Mouse (Mus musculus) limb, embryonic 14.5 days (tissue): ENCODE results near the gene Zbtb45. TPM values are rescaled to one million over a fixed set of nuclear protein-coding genes. Genes with fewer than 3 reads are reported as not detected.

Experiments
- ATAC-seq: fragments of 200-750 bp; cut with Nextera tagmentation; 2 replicates; pipeline ENCODE4 v1.8.0; 2017; ENCODE audit warnings: low read depth, moderate number of reproducible peaks, moderate TSS enrichment; ENCODE audit not compliant: low FRiP score
- DNase-seq: peaks from one replicate; pipeline ENCODE4 v3.0.0-alpha.2; 2015; ENCODE audit warnings: low spot score
- H3K27ac ChIP-seq: fragments of 300-500 bp; sonication (generic); replicated peaks from 2 replicates; pipeline ENCODE4 v1.5.1; 2014; ENCODE audit warnings: low read depth, mild to moderate bottlenecking, low read length, moderate library complexity, mixed read lengths
- H3K27me3 ChIP-seq: fragments of 300-500 bp; sonication (generic); 2 replicates; pipeline ENCODE4 v1.6.1; 2014; ENCODE audit warnings: low read length, mixed read lengths; ENCODE audit not compliant: control insufficient read depth, insufficient read depth
- H3K36me3 ChIP-seq: fragments of 300-500 bp; sonication (generic); 2 replicates; pipeline ENCODE4 v1.6.1; 2014; ENCODE audit warnings: mild to moderate bottlenecking, low read length, moderate library complexity, mixed read lengths; ENCODE audit not compliant: control insufficient read depth, insufficient read depth
- H3K4me1 ChIP-seq: fragments of 300-500 bp; sonication (generic); 2 replicates; pipeline ENCODE4 v1.6.1; 2014; ENCODE audit warnings: antibody characterized with exemption, low read length, mixed read lengths; ENCODE audit not compliant: control insufficient read depth, insufficient read depth
- H3K4me2 ChIP-seq: fragments of 300-500 bp; sonication (generic); replicated peaks from 2 replicates; pipeline ENCODE4 v1.6.1; 2014; ENCODE audit warnings: low read depth, mild to moderate bottlenecking, low read length, moderate library complexity; ENCODE audit not compliant: severe bottlenecking
- H3K4me3 ChIP-seq: fragments of 300-500 bp; sonication (generic); replicated peaks from 2 replicates; pipeline ENCODE4 v1.5.1; 2014; ENCODE audit warnings: low read length
- H3K9ac ChIP-seq: fragments of 300-500 bp; sonication (generic); 2 replicates; pipeline ENCODE4 v1.6.1; 2014; ENCODE audit warnings: mild to moderate bottlenecking, low read depth, low read length, moderate library complexity; ENCODE audit not compliant: severe bottlenecking
- H3K9me3 ChIP-seq: fragments of 300-500 bp; sonication (generic); 2 replicates; pipeline ENCODE4 v1.6.1; 2016; ENCODE audit warnings: low read length; ENCODE audit not compliant: control insufficient read depth
- POLR2A ChIP-seq: fragments of 200-500 bp; IDR thresholded peaks from 2 replicates; pipeline ENCODE4 v1.8.0; 2012; ENCODE audit warnings: inconsistent platforms, mild to moderate bottlenecking, moderate library complexity, borderline replicate concordance; ENCODE audit not compliant: insufficient read depth, insufficient read length; ENCODE audit errors: extremely low read depth
- WGBS: fragments of 180-500 bp; shearing (Covaris S2); extraction: QIAGEN DNeasy Blood & Tissue Kit; methylation state at CpG from one replicate; pipeline ENCODE4 v1.1.7; 2014; 5-methylcytosine and 5-hydroxymethylcytosine counted together
- polyA plus RNA-seq, 2 experiments: library from polyadenylated mRNA; depleted of rRNA in 1 of 2; stranded (reverse) in 1 of 2; unstranded in 1 of 2; fragments of >200 nt; fragmentation: Nextera tagmentation in 1 of 2; extraction: Ambion mirVana in 1 of 2; gene quantifications; 2 replicates each; pipeline versions ENCODE4 v1.2.1 to v1.2.3; 2012 to 2014

Zbtb45 gene
- polyA plus RNA-seq, 2 experiments = 25.8 to 29.3 TPM

DNA sequence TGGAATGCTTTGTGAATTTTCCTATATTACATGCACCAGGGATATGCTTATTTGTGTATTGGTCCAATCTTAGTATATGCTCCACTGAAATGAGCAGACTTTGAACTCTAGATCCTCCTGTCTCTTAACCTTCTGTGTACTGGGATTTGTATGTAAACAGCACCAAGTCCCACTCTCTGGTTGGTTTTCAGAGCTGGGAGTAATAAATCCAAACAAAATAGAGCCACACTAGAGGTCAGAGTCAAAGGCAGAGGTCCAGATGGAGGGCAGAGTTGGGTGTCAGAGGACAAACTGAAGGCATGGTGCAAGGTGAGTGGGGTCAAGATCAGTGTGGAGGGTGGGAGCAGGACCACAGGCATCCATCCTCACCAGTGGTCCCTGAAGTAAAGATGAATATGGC is 14.0 kb downstream of the Zbtb45 start:
- no peaks in the 10 kb centered on the region for H3K9me3 ChIP-seq
- H3K36me3 ChIP-seq = no peaks in the 10 kb centered on the region
- H3K27ac ChIP-seq = no peak overlapping the region
- H3K27me3 ChIP-seq = no peaks in the 10 kb centered on the region
- no peak for ATAC-seq
- no peak overlapping the region for H3K9ac ChIP-seq
- no peaks in the 10 kb centered on the region for H3K4me1 ChIP-seq
- DNase-seq = no peak
- H3K4me2 ChIP-seq = no peak overlapping the region
- no peak overlapping the region for H3K4me3 ChIP-seq
- no peak for TF ChIP-seq POLR2A

DNA sequence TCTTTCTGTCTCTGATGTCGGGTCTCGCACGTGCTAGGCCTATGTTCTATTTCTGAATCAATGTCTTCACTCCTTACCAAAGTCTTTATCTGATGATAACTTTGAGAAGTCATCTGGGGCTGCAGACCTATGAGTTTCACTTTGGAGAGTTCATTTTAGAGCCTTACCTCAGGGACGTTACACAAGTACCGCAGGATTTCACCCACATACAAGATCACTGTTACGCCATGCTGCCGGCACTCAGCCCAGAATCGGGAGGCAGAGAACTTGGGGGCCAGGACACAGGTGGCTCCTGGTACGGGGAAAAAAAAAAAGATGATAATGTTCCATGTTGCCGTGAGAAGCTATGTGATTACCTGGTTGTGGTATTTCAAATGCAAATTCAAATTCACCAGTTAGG is 16.7 kb downstream of the Zbtb45 start:
- 85% methylated on average over 10 of the region's 10 CpGs for WGBS
- H3K36me3 ChIP-seq = no peaks in the 10 kb centered on the region
- H3K4me1 ChIP-seq = no peaks in the 10 kb centered on the region
- ATAC-seq = no peak
- H3K9me3 ChIP-seq = no peaks in the 10 kb centered on the region
- H3K9ac ChIP-seq = no peak overlapping the region
- H3K27me3 ChIP-seq = no peaks in the 10 kb centered on the region
- no peak overlapping the region for H3K4me3 ChIP-seq
- H3K4me2 ChIP-seq = no peak overlapping the region
- no peak for TF ChIP-seq POLR2A
- no peak overlapping the region for H3K27ac ChIP-seq
- no peak for DNase-seq

DNA sequence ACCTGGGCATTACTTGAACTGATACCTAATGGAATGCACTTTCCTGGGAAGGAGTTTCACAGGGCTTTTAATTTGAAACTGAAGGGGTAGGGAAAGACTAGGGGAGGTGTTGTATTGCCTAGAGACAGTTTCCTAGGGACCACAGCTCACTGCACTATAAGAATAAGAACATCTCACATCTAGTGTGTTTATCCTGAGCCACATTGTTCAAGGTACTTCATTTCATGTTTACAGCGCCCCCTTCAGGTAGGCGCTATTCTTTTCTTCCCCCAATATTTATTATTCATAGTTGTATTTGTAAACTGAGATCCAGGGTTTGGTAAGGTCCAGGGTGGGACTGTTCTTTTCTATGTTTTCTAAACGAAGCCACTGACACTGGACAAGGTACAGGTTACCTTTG is 17.6 kb downstream of the Zbtb45 start:
- Histone ChIP-seq H3K27me3 (no peaks in the 10 kb centered on the region), H3K36me3 (no peaks in the 10 kb centered on the region), H3K27ac (no peak overlapping the region), H3K9ac (no peak overlapping the region), H3K4me1 (no peaks in the 10 kb centered on the region), H3K4me3 (no peak overlapping the region), H3K9me3 (no peaks in the 10 kb centered on the region), H3K4me2 (no peak overlapping the region)
- TF ChIP-seq POLR2A = no peak
- DNase-seq = no peak
- 12% methylated on average over 3 of the region's 3 CpGs for WGBS
- ATAC-seq = no peak

DNA sequence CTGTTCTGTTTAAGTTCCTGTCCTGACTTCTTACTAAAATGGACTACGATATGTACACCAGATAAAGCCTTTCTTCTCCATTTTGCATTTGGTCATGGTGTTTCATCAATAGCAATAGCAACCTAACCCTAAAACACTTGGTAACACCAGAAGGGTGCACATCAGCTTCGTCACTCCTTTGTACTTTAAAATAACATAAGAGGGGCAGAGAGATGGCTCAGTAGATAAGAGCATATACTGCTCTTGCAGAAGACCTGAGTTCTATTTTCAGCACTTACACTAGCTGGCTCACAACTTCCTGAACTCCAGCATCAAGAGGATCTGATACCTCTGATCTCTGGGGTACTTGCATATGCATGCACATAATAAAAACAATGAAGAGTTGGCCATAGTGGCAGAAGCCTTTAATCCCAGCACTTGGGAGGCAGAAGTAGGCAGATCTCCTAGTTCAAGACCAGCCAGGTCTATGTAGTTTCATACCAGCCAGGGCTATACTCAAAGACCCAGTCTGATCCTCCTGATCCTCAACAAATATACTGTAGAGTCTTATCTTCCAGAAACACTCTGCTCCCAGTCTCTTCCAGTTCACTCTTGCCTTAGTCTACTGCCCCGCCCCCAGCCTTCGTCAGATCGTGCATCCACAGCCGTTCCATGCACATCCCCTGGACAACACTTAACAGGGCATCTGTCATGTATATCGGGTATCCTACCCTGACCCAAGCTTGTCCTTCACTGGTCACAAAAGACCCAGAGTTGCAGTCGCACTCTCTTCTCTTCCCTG is 22.2 kb downstream of the Zbtb45 start:
- no peak for DNase-seq
- Histone ChIP-seq H3K27me3 (no peaks in the 10 kb centered on the region), H3K9ac (no peak overlapping the region), H3K36me3 (no peaks in the 10 kb centered on the region), H3K4me1 (no peaks in the 10 kb centered on the region), H3K27ac (no peak overlapping the region), H3K4me2 (no peak overlapping the region), H3K9me3 (no peaks in the 10 kb centered on the region), H3K4me3 (no peak overlapping the region)
- no peak for TF ChIP-seq POLR2A
- no peak for ATAC-seq
- 87% methylated on average over 8 of the region's 8 CpGs for WGBS

DNA sequence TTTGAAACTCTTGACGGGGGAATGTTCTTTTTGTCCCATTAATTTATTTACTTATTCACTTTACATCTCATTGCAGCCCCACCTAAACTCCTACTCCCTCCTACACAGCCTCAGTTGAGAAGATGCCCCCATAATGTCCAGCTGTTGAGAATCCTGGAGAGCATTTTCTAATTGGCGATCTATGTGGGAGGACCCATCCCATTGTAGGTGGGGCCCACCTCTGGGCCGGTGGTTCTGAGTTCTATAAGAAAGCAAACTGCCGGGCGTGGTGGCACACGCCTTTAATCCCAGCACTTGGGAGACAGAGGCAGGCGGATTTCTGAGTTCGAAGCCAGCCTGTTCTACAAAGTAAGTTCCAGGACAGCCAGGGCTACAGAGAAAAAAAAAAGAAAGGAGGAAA is 22.9 kb downstream of the Zbtb45 start:
- WGBS = 84% methylated on average over 8 of the region's 8 CpGs
- no peaks in the 10 kb centered on the region for H3K9me3 ChIP-seq
- no peak for TF ChIP-seq POLR2A

More for the DNA sequence above, 22.9 kb downstream of the Zbtb45 start:
- Histone ChIP-seq H3K27me3 (no peaks in the 10 kb centered on the region), H3K36me3 (0 out of 2 replicates have a peak, but pooled peaks cover 5% of the 10 kb centered on the region), H3K27ac (no peak overlapping the region), H3K4me3 (no peak overlapping the region), H3K4me1 (no peaks in the 10 kb centered on the region), H3K9ac (no peak overlapping the region), H3K4me2 (no peak overlapping the region)
- ATAC-seq = no peak
- no peak for DNase-seq
